Mouse (Mus musculus) gastrocnemius, adult 18-20 months (tissue): ENCODE measurements at regions not wholly inside any gene's neighbourhood (a gene's known extent, or its start where the extent isn't known, plus 50 kb on each side); places are given as distances from the start of the nearest gene placed in this dataset.
"Not testable (repeated sequence)": the region's sequence is repeated elsewhere in the genome, so short reads cannot be mapped to it uniquely, and the experiment has no call there.

Experiments
- DNase-seq: peaks from one replicate; pipeline ENCODE4 v3.0.0; 2021; ENCODE audit warnings: low spot score

DNA sequence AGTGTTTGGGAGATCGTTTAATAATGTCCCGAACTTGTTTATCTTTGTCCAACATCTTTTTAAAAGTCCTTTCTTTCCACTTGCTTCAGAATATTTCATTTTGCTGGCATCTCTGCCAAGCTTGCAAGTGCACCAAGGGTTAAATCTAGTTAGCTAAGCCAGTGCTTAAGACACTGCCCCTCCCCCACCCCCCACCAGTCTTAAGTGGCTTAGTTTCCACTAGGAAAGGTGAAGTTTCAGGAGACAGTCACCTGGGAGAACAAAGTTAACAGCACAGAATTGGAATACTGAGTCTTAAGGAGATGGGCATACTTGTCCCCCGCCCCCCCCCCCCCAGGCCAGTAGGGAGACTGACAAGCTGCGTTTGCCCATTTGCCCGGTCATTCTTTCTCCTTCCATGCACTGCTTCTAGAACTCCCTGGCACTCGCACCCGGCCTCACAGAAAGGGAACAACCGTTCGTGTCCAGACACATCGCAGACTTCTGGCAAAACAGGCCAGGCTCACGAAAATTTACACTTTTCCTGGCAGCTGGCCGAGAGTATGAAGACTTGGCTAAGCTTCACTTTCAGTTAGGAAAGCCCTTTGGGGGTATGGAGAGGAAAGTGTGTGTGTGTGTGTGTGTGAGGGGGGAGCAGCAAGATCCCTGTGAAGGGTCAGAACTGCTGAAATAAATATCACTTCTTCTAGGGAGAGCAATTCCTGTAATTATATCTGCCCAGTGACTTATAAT is 219.2 kb downstream of the Bcl11a start:
- DNase-seq, result no peak

GRCm38 (mm10) chr11:24297763-24298162 is 219.9 kb downstream of the Bcl11a start:
- DNase-seq, result no peak

GRCm38 (mm10) chr11:24300351-24300750 is 222.5 kb downstream of the Bcl11a start:
- no peak for DNase-seq

DNA sequence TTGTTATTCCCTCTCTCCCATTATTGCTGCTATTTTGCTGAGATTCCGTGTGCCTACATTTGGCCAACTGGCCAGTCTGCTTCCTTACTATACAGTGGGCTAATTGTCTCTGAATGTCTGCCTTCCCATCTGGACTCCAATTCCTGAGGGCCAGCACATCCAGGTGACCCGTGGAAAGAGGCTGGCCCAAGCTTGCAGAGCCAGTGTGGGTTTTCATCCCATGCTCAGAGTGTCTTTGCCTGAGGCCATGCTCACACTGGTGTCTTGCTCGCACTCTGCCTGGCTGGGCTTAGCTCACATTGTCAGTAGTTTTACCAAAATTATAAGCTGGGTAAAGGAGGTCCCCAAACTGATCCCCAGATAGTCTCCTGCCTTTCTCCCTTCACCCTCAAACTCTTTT is 223.3 kb downstream of the Bcl11a start:
- DNase-seq, result no peak

DNA sequence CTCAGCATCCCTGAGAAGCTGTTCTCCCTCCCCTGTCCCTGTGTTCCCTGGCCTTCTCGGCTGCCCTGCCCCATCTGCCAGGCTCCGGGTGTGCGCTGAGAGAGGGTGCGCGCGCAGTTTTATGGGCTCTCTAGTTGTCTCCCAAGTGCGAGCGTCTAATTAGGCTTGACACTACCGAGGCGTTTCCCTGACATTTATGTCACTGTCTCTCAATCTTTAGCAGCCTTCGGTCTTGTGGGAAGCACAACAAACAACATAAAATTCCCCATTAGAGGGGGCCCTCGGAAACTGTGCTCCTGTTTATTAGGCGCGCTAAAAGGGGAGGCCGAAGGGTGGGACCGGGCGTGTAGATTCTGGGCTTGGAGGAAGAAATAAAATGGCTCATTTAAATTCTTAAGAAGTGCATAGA is 227.3 kb downstream of the Bcl11a start:
- DNase-seq, result no peak

GRCm38 (mm10) chr11:24305691-24306090 is 227.8 kb downstream of the Bcl11a start:
- no peak for DNase-seq

DNA sequence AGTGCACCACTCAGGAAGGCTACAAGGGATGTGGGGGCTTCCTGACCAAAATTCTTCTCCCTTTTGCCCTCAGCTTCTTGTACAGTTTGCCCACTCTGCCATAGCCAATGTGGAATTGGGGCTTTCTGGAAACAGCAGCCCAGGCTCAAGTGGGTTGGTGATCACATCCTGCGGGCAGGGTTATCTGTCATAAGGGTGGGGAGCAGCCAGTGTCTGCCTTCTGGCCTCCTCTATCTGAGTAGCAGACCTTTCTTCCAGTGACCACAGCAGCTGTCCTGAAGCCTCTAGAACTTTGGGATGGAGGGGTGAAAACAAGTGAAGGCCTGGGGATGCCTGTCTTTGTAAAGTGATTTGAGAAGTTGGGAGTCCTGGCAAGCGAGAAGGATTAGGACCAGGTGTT is 228.2 kb downstream of the Bcl11a start:
- DNase-seq, result no peak

GRCm38 (mm10) chr11:24307601-24308252 is 229.9 kb downstream of the Bcl11a start:
- DNase-seq, result no peak

DNA sequence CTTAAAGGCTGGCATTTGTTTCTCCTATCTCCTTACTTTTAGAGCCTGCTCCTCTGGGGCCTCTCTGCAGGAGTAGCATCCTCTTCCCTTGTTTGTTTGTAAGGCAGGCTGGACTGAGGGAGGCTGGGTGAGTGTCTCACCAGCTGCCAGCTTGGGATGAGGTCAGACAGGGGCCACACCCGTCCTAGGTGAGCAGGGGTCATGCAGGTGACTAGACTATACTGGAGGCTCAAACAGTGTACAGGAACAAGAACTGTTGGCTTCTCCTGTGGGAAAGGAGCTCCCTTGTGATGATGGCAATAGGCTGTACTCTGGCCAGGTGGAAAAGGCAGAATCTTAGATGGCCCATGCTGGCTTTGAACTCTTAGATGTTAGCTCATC is 230.4 kb downstream of the Bcl11a start:
- DNase-seq, result no peak

- no peak for DNase-seq
Observed at GRCm38 (mm10) chr11:24314046-24314445, 236.2 kb downstream of the Bcl11a start.

DNA sequence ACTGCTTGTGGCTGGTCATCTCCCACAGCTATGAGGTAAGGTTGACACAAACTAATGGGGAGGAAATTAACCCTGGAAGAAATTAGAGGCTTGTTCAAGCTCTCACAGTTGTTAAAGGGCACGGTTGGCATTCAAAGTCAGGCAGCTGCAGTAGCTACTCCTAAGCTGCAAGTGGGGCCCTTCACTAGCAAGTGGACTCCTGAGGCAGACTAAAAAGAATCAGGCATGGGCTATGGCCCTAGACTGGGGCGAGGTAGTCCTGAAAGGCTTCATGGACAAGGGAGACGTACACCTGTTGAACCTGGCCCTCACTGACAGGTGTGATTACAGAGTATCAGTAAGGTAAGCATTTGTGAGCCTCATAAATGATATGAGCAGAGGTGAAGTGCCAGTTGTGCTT is 237.7 kb downstream of the Bcl11a start:
- DNase-seq, result no peak

- DNase-seq, result no peak
Observed at GRCm38 (mm10) chr11:24316198-24316597, 238.3 kb downstream of the Bcl11a start.

DNA sequence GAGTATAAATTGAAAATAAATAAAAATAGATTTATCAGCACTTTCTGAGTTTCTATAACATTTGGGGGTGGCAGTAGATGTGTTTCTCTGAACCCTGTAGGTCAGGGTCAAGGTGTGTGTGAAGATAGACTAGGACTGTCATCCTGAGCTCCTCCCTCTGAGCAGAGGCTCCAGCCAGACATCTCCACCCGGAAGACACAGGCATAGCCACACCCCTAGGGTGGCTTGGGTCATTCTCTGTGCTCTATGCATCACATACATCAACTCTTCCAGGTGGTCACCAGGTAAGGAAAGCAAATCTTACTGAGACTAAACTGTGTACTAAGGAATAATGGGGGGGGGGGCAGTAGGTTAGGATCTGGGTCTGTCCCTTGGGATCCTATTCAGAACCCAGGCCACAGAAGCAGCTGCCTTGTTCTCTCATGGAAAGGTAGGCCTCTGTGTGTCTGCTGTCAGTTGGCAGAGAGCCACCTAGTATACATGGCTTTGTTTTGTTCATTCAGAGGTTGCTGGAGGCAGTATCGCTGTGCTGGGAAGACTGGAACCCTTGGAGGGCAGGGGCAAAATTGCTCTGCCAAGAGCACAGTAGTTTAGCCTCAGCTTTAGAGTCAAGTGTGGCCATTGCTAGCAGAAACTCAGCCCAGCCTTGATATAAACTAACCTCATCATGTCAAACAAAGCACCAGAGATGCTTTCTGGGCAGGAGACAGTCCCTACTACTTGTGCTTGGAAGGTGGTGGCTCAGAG is 240.3 kb downstream of the Bcl11a start:
- DNase-seq, result no peak

DNA sequence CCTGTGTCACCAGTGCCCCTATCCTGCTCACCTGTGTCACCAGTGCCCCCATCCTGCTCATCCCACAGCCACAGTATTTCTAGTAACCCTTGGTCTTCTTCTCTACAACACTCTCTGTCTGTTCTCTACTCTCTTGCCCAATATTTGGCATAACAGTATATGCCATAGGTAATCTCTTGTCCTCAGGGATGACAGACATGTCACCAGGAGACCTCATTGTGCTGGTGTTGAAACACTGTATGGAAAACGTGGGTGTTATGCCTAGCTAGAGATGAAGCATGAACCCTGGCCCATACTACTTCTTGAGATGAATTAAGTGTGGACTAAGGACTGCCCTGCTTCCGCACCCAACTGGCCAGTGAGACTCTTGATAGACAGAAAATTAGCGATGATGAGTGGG is 241.4 kb downstream of the Bcl11a start:
- DNase-seq, result no peak

- DNase-seq, result not testable (repeated sequence)
Observed at GRCm38 (mm10) chr11:24322412-24322811, 244.6 kb downstream of the Bcl11a start.

GRCm38 (mm10) chr11:24328481-24328880 is 250.6 kb downstream of the Bcl11a start:
- peak; percentile 11 for DNase-seq

DNA sequence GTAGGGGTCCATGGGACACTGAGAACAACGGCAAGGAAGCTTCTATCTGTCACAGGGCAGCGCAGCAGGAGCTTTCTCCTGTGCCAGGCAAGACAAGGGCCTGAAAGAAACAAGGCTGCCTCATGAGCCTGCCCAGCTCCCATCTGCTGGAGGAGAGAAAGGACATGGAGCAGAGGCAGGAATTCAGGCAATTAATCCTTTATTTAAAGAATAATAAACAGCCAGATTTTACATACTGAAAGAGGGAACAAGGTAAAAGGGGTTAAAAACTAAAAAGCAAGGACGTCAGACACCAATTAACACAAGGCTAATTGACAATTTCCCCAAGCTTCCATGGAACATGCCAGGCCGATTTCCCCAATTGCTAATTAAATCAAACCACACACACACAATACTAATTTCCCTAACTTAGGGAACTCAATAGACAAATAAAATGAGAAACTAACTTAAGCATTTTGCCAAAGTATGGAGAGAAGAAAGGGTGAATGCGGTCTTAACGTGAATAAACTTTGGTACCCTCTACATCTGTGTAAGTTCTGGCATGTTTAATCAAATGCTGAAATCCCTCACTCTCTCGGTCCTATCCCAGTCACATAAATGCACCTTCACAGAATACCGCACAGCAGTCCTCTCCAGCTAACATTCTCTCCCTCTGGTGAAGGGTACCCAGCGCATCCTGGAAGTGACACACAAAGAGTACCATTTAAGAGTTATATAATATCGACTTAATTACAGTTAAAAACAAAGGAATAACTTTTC is 252.7 kb downstream of the Bcl11a start:
- DNase-seq, result no peak

DNA sequence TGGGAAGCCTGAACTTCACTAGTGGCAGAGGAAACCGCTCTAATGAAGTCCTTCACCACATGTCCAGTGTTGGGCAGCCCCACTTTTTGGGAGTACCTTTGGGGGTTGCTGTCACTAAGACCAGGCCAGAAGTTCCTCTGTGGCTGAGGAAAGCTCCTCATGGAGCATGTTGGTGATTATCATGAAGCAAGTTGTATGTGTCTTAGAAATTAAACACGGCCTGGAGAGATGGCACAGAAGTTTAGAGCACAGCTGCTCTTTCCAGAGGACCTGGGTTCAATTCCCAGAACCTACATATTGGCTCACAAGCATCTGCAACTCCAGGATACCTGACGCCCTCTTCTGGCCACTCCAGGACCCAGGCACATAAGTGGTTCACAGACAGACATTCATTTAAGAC is 254.4 kb downstream of the Bcl11a start:
- no peak for DNase-seq

GRCm38 (mm10) chr11:24333111-24333510 is 255.3 kb downstream of the Bcl11a start:
- no peak for DNase-seq

DNA sequence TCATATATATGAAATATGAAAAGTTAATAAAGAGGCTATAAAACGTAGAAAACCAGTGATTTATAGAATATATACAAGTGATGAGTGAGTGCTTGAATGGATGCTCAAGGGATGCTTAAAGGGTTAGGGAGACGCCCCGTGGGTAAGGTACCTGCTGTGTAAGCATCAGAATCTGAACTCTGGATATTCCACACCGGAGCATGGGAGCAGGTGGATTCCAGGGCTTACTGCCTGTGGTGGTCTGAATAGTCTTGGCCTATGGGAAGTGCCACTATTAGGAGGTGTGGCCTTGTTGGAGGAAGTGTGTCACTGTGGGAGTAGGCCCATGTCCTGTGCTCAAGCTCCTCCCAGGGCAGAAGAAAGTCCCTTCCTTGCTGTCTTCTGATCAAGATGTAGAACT is 257.4 kb downstream of the Bcl11a start:
- no peak for DNase-seq

DNA sequence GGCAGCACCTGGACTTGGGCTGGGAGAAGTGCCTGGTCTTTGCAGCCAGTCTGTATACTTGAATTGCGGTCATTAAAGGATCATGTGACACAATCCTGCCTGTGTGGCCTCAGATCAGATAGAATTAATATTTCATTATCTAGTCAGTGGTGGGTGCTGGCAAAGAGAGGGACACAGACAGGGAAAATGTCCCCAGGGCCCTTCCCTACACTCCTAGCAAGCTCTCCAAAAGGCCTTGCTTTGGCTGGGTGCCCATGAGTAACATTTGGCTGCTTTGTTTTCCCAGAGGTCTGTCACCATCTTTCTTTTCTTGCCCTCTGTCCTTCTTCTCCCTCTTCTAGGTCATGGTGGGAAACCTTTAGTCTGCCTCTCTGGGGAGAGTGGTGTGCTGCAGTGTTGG is 260.3 kb downstream of the Bcl11a start:
- no peak for DNase-seq

DNA sequence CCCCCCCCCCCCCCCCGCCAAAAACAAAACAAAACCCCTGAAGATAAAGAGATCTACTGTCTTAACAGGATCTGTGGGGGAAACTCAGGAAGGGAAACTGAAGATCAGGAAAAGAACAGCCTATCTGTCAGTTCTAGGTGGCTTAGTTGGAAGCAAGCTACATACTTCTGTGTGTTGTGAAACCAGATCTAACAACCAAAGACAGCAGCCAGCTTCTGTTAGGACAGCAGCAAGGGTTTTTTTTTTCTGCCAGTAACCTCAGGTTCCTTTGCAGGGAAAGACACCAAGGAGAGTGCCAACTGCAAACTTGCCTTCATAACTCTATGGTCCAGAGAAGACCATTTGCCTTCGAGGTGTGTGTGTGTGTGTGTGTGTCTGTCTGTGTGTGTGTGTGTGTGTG is 261.2 kb downstream of the Bcl11a start:
- DNase-seq, result no peak
